Mouse (Mus musculus): ENCODE measurements at regions not wholly inside any gene's neighbourhood (a gene's known extent, or its start where the extent isn't known, plus 50 kb on each side); places are given as distances from the start of the nearest gene placed in this dataset.

DNA sequence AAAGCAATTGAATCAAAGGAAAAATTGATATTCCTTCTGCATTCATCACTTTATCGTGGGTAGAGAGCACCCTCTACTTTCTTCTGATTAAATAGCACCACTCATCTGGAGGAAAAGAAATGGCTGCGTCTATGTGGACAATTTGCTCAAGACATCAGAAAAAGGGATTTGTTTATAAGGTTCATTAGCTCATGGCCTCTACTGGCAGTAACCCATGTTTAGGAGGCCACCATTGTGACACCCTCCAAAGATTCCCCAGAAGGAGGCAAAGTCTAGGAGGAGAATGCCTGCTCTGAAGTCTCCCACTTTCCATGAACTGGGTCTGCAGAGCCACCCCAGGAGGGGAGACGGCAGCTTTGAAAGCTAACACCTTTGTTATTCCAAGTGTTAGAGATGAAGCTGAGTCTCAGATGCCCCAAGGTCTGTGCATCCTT is 147.2 kb upstream of the Plscr5 start:
- DNase-seq (ENCODE audit: low read depth, low spot score), result peak; percentile 2

- DNase-seq (ENCODE audit: low read depth, low spot score), result no peak
These were observed 148.6 kb upstream of the Plscr5 start for GRCm38 (mm10) chr9:92044161-92044560.

DNA sequence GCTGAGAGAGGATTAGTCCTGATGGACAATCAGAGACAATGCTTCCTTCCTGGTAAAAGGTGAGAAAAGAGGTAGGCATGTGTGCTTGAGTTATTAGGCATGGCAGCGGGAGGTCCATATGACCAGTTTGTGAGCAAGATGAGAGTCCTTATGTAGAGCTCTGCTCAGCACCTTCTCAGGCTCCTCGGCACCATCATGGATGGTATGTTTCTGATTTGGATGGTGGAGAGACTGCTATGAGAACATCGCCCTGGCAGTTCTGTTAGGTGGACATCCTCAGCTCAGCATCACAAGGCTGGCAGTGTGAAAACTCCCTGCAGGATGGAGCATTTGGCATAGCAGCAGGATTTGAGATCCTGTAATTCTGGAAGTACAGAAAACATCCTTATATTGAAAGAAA is 176.2 kb upstream of the Plscr5 start:
- DNase-seq (ENCODE audit: low read depth, low spot score), result no peak

GRCm38 (mm10) chr9:92015923-92016322 is 176.8 kb upstream of the Plscr5 start:
- DNase-seq (ENCODE audit: low read depth, low spot score), result peak; percentile 16

- DNase-seq (ENCODE audit: low read depth, low spot score), result no peak
These were observed 204.5 kb upstream of the Plscr5 start for GRCm38 (mm10) chr9:91988240-91988639.

DNA sequence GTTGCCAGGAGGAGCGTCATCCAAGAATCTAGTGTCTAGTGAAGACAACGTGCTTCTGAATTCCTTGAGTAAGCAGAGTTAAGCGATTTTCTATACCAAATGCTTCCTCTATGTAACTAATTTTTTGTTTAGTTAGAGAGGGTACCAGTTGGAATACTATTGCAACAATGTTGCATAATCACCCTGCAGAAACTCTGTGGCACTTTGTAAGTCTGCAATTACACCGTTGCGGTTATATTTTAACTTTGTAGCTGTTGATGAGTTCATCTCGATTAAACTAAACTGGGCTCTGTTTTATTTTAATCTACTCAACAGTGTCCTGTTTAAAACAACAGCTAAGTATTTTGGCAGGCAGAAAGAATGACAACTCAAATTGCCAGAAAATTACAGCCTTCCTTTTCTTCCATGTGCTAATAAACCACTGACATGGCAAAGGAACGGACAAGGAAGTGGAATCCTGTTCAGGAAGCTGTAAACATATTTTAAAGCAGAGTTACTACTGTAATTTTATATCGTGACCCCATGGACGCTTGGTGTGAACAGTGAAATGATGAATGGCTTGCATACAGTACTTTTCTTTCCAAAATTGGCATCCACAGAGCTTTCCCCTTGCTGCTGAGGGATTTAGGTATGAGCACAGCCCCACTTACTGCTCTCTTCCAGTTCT is 210.6 kb upstream of the Plscr5 start:
- DNase-seq (ENCODE audit: low read depth, low spot score), result no peak

- no peak for DNase-seq (ENCODE audit: low read depth, low spot score)
These were observed 211.2 kb upstream of the Plscr5 start for GRCm38 (mm10) chr9:91981499-91981898.

- DNase-seq (ENCODE audit: low read depth, low spot score), result no peak
These were observed 228.7 kb upstream of the Plscr5 start for GRCm38 (mm10) chr9:91964051-91964450.

GRCm38 (mm10) chr9:91962726-91963125 is 230.0 kb upstream of the Plscr5 start:
- no peak for DNase-seq (ENCODE audit: low read depth, low spot score)

DNA sequence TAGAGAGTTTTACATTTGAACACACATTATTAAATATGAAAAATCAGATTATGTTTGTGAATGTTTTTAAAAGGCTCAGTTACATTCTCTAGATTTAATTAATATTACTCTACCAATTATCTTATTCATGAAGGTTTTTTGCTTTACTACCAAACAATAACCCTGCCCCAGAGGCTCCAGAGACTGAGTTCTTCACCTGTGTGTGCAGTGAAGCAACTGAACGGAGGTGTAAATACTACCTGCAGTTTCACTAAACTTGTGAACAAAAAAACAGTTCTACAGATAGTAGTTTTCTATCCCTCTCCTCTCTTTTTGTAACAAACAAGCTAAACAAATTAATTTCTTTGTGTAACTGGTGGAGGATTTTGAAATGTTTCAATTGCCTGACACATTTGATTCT is 231.1 kb upstream of the Plscr5 start:
- DNase-seq (ENCODE audit: low read depth, low spot score), result no peak

DNA sequence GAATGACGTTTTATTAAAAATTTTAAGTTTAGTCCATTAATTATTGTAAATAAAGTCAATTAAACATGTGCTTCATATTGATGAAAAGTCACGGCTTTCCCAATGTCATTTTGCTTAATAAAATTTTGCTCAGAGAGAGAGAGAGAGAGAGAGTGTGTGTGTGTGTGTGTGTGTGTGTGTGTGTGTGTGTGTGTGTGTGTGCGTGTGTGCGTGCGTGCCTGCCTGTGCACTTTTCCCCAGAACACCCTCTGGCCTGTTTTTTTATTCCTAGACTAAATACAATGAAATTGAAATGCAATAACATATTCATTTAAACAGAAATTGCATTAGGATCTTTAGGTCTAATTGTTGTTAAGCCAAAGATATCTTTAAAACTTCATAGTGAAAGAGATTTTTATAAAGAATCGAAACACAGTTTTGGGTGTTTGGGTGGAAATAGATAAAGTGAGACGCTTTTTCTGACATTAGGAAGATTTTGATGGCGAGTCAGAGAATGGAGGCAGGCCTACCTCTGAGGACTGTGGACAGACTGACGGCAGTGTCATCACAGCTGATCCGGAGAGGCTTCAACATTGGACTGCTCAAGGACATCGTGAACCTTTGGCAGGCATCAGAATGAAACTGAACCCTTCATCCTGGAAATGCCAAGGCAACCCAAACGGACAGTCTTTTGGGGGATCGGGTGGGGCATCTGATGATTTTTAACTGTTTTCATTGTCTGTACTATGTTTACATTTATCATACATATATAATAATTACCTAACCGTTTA is 232.0 kb upstream of the Plscr5 start:
- no peak for DNase-seq (ENCODE audit: low read depth, low spot score)

DNA sequence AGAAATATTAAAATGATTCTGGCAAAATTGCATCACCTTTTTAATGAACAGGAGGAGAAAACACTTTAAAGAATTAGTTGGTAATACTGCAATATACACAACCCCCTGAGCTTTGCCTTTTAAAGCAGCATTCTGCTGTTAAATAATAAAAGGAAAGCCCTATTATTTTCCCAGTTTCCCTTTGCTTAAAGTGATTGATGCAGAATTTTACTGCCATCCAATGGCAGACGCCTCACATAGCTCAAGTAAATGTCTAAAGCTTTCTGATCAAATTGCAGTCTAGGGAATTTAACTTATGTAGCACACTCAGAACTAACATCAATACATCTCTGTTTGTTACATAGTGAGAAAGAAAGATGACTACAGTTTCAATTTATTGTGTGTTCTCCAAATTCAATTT is 233.1 kb upstream of the Plscr5 start:
- DNase-seq (ENCODE audit: low read depth, low spot score), result peak; percentile 11

DNA sequence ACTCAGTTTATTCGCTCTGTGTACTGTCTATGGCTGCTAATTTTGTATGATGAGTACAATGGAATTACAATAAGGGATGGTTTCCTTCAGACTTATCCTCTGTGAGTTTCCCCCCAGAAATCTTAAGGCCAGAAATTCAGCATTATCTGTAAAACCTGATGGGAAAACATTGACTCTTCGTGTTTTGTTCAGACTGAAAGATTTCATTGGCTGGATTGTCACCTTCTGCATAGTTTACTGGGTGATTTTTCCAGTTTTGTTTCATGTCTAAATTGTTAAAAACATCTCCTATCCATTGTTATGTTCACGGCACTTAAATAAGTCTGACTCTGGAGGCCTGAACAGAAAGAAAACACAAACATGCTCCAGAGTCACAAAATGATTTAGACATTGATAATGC is 233.7 kb upstream of the Plscr5 start:
- DNase-seq (ENCODE audit: low read depth, low spot score), result no peak

GRCm38 (mm10) chr9:91958421-91958820 is 234.3 kb upstream of the Plscr5 start:
- DNase-seq (ENCODE audit: low read depth, low spot score), result no peak

GRCm38 (mm10) chr9:91957061-91957460 is 235.7 kb upstream of the Plscr5 start:
- no peak for DNase-seq (ENCODE audit: low read depth, low spot score)

DNA sequence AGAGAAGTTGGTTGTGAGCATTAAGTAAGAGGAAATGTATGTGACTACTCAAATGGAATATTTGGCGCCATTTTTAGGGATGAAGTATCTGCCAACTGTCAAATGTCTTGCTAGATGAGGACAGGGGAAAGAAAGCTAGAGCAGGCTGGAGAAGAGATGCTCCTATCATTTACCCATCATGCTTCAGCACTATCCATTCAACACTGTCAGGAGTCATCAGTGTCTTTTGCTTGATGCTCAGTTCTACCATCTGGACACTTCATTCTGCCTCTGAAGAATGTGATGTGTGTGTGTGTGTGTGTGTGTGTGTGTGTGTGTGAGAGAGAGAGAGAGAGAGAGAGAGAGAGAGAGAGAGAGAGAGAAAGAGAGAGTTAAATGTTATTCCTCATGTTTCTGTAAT is 244.0 kb upstream of the Plscr5 start:
- DNase-seq (ENCODE audit: low read depth, low spot score), result no peak

DNA sequence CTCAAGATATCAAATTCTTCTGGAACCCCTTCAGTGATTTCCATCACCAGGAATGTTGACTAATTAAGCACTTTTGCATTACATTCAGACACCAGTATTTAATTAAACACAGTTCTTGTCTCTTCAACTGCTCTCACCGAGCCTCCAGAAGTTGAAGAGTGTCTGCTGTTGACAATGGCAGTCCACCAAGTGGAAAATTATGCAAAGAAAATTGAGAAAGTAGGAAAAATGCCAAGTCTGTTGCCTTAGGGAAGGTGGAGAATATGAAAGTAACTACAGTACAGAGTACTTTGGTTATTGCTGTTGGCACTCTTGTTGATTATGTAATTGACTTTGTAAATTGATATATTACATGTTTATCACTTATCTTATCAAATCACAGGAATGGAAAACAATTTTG is 250.7 kb upstream of the Plscr5 start:
- DNase-seq (ENCODE audit: low read depth, low spot score), result no peak

- no peak for DNase-seq (ENCODE audit: low read depth, low spot score)
These were observed 254.0 kb upstream of the Plscr5 start for GRCm38 (mm10) chr9:91938729-91939128.

GRCm38 (mm10) chr9:91904066-91904465 is 288.7 kb upstream of the Plscr5 start:
- DNase-seq (ENCODE audit: low read depth, low spot score), result no peak

GRCm38 (mm10) chr9:91900956-91901355 is 291.8 kb upstream of the Plscr5 start:
- no peak for DNase-seq (ENCODE audit: low read depth, low spot score)

DNA sequence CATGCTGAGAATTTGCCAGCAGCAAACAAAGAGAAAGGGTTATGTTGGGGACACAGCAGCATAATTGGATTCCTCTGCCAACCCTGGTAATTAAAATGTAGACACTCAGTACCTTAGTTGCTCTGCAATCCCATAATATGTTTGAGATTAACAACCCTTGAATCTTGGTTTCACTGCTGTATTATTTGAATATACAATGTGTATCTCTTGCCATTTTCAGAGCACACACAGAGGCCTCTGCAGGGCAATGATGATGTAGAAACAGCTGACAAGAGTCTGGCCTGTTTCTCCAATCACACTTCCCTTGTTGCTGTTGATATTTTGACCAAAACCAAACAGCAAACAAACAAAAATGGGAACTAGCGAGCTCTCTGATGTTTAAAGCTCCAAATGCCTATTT is 315.9 kb upstream of the Plscr5 start:
- DNase-seq (ENCODE audit: low read depth, low spot score), result no peak

DNA sequence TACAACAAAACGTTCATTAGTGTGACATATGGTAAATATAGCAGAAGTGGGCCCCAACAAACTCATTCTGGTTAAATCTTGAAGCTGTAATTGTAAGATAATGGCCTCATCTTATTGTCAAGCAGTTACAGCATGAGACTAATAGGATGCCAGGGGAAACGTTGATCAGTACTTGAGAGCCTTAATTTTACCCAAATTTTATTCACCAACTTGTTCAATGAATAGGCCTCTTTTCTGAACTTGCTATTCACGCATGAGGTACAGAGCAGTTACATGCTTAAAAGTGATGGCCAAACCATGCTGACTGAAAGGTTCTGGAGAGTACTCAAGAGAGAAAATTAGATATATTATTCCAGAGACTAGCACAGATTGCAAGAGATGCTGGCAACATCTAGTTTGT is 361.2 kb upstream of the Plscr5 start:
- no peak for DNase-seq (ENCODE audit: low read depth, low spot score)

DNA sequence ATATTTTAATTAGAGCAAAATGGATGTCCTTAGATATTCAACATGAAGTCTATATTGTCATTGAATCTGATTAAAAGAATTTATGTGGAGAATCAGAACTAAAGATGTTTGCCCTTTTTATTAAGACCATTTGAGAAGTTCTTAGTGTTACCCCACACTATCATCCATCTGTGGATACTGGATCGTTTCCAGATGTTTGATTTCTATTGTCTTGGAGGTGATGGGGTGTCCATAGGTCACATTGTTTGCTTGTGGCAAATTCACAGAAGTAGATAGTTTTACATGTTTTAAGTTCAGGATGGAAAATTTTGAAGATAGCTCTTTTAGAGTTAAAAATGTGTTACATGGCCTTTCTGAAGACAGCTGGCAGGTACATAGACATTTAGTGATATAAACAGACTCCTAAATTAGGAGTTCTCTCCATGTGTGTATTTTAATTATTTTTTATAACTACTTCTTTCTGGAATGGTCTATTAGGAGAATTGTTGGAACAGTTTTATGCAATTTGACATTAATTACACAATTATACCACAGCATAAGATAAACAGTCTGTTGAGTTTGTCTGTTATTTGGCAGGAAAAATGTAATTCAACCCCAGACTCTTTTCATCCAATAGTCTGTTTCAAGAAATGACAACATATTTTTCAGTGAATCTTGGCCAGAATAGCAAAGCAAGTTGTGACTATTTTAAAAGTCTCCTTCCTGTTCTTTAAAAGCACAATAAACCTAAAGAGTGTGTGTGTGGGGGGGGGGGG is 368.8 kb upstream of the Plscr5 start:
- peak; percentile 12 for DNase-seq (ENCODE audit: low read depth, low spot score)

All from telencephalon, adult 2 months (tissue).